Mouse (Mus musculus) liver, embryonic 14.5 days (tissue): ENCODE data around the gene Prrx1.

Experiments
- CTCF ChIP-seq: IDR thresholded peaks from 2 replicates; pipeline ENCODE4 v1.5.1; 2016; ENCODE audit warnings: antibody characterized with exemption, low read depth, control low read depth
- EP300 ChIP-seq: IDR thresholded peaks from 2 replicates; pipeline ENCODE4 v1.6.1; 2016; ENCODE audit warnings: antibody characterized with exemption, low read depth

GRCm38 (mm10) chr1:163231230-163231629, 82.3 kb downstream of the Prrx1 start:
- no peak for TF ChIP-seq CTCF
- TF ChIP-seq EP300: no peak
